Mouse (Mus musculus): ENCODE measurements at regions not wholly inside any gene's neighbourhood (a gene's known extent, or its start where the extent isn't known, plus 50 kb on each side); places are given as distances from the start of the nearest gene placed in this dataset.

DNA sequence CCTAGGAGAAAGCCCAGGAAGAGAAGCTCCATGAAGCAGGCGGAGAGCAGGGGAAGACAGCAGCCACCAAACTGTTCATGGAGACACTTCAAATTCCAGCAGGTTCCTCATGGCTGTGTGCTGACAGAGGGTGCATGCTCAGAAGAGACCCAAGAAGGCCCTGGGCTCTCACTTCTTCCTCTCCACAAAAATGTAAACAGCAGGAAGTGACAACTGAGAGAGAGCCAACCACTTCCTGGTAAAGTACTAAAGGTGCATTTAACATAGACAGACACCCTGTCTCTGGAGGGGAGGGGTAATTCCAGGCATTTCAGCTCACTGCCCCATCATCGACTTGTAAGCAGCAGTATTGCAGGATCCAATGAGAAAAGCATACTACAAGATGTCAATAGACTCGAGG lies 85.8 kb upstream of the 1700021F07Rik start:
- H3K4me2 ChIP-seq (ENCODE audit: low read depth, low read length) = no peak overlapping the region
- H3K27ac ChIP-seq = no peak overlapping the region
- WGBS = 75% methylated on average over 3 of the region's 3 CpGs
- H3K4me1 ChIP-seq (ENCODE audit: insufficient read depth, low read length) = no peaks in the 10 kb centered on the region
- no peak for ATAC-seq
- H3K9ac ChIP-seq (replicated peaks; ENCODE audit: low read length) = no peak overlapping the region
- H3K4me3 ChIP-seq (ENCODE audit: low read length) = no peak overlapping the region
- no peaks in the 10 kb centered on the region for H3K9me3 ChIP-seq (ENCODE audit: low read length)
- H3K36me3 ChIP-seq (ENCODE audit: insufficient read depth, low read length) = no peaks in the 10 kb centered on the region
- no peak for DNase-seq (ENCODE audit: low spot score)
- no peak for TF ChIP-seq CTCF (IDR thresholded peaks at IDR 0.05; ENCODE audit: low read depth)
- H3K27me3 ChIP-seq (ENCODE audit: insufficient read depth, low read length) = no peaks in the 10 kb centered on the region

DNA sequence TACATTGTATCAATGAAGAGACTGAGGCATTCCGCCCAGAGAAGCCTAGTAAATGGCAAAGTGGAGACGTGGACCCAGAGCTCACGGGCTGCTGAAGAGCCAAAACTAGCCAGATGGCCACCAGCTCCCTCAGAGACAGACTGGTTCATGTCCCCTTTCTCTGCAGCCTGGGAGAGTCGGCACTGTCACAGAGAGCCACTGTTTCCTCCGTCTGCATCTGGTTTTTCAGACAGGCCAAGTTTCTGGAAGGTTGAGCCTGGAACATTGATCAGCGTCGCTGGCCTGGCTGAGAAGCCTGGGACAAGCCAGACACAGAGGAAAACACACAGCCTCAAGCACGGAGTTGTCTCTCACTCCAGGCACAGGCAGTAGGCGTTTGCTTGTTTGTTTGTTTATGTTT lies 83.4 kb upstream of the 1700021F07Rik start:
- TF ChIP-seq CTCF (IDR thresholded peaks at IDR 0.05; ENCODE audit: low read depth) = no peak
- H3K4me2 ChIP-seq (ENCODE audit: low read depth, low read length) = no peak overlapping the region
- peak; percentile 55 for DNase-seq (ENCODE audit: low spot score)

DNA sequence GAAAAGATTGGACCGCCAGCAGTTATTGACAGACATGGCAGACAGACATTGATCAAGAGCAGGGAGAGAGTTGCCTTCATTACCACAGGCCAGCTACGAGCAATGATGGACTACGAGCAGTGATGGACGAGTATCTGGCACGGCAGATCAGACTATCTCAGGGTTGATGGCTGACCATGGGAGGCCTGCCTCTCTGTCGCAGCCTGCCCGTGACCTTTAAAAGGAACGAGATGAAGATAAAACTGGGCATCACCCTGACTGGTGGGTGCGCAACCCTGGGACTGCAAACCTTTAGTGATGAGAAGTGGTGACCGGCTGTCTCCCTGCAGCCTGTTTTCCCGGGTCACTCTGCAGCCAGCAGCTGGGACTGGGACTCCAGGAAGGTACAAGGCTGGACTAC lies 80.3 kb upstream of the 1700021F07Rik start:
- no peak overlapping the region for H3K27ac ChIP-seq

More for the DNA sequence above, 83.4 kb upstream of the 1700021F07Rik start:
- no peaks in the 10 kb centered on the region for H3K36me3 ChIP-seq (ENCODE audit: insufficient read depth, low read length)
- no peak overlapping the region for H3K9ac ChIP-seq (replicated peaks; ENCODE audit: low read length)
- H3K27ac ChIP-seq = peak overlapping the region; percentile 15; the same call in 1 of the 2 replicates
- no peak overlapping the region for H3K4me3 ChIP-seq (ENCODE audit: low read length)
- no peaks in the 10 kb centered on the region for H3K27me3 ChIP-seq (ENCODE audit: insufficient read depth, low read length)
- no peaks in the 10 kb centered on the region for H3K4me1 ChIP-seq (ENCODE audit: insufficient read depth, low read length)
- no peaks in the 10 kb centered on the region for H3K9me3 ChIP-seq (ENCODE audit: low read length)
- peak; percentile 44; the same call in 1 of the 2 replicates for ATAC-seq
- 54% methylated on average over 9 of the region's 9 CpGs for WGBS

DNA sequence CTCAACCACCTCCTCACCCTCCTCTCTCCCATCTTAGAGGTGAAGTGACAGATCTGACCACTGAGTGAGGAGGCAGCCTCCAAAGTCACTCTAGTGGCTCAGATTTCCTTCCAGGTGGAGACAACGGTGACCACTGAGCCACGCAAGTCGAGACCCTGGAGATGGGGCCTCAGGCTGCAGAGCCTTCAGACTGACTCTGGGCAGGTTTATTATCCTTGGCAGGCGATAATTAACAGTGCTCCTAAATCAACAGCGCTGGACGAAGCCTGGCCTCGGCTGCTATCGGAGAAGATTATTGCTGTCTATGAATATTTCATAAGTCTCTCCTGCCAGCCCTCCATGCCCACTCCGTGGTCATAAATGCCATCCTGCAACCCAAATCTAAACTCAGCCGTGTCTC lies 79.1 kb upstream of the 1700021F07Rik start:
- Histone ChIP-seq H3K27me3 (ENCODE audit: insufficient read depth, low read length) (no peaks in the 10 kb centered on the region), H3K9ac (replicated peaks; ENCODE audit: low read length) (no peak overlapping the region), H3K9me3 (ENCODE audit: low read length) (no peaks in the 10 kb centered on the region), H3K4me1 (ENCODE audit: insufficient read depth, low read length) (no peaks in the 10 kb centered on the region), H3K36me3 (ENCODE audit: insufficient read depth, low read length) (no peaks in the 10 kb centered on the region), H3K4me2 (ENCODE audit: low read depth, low read length) (no peak overlapping the region), H3K27ac (no peak overlapping the region), H3K4me3 (ENCODE audit: low read length) (no peak overlapping the region)
- no peak for TF ChIP-seq CTCF (IDR thresholded peaks at IDR 0.05; ENCODE audit: low read depth)
- 40% methylated on average over 10 of the region's 10 CpGs for WGBS
- no peak for DNase-seq (ENCODE audit: low spot score)
- no peak for ATAC-seq

More for the DNA sequence above, 80.3 kb upstream of the 1700021F07Rik start:
- no peaks in the 10 kb centered on the region for H3K9me3 ChIP-seq (ENCODE audit: low read length)
- H3K9ac ChIP-seq (replicated peaks; ENCODE audit: low read length) = no peak overlapping the region
- ATAC-seq (no peak), DNase-seq (ENCODE audit: low spot score) (no peak)
- H3K27me3 ChIP-seq (ENCODE audit: insufficient read depth, low read length) = no peaks in the 10 kb centered on the region
- no peaks in the 10 kb centered on the region for H3K4me1 ChIP-seq (ENCODE audit: insufficient read depth, low read length)
- 66% methylated on average over 11 of the region's 11 CpGs for WGBS
- H3K4me3 ChIP-seq (ENCODE audit: low read length) = no peak overlapping the region
- no peaks in the 10 kb centered on the region for H3K36me3 ChIP-seq (ENCODE audit: insufficient read depth, low read length)
- no peak overlapping the region for H3K4me2 ChIP-seq (ENCODE audit: low read depth, low read length)
- TF ChIP-seq CTCF (IDR thresholded peaks at IDR 0.05; ENCODE audit: low read depth) = no peak

DNA sequence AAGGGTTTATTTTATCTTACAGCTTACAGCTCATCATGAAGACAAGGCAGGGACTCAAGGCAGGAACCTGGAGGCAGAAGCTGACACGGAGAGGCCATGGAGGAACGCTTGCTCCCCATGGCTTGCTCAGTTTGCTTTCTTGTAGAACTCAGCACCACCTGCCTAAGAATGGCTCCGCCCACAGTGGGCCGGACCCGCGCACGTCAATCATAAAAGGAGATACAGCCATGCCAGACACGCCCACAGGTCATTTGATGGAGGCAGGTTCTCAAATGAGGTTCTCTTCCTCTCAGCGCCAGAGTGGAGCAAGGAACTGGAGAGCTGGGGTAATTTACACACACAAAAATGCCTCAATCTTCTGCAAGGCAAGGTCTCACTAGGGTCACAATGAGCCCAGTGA lies 78.0 kb upstream of the 1700021F07Rik start:
- H3K4me1 ChIP-seq (ENCODE audit: insufficient read depth, low read length) = no peaks in the 10 kb centered on the region
- no peak overlapping the region for H3K4me3 ChIP-seq (ENCODE audit: low read length)
- no peak for TF ChIP-seq CTCF (IDR thresholded peaks at IDR 0.05; ENCODE audit: low read depth)
- H3K9me3 ChIP-seq (ENCODE audit: low read length) = no peaks in the 10 kb centered on the region
- no peak overlapping the region for H3K4me2 ChIP-seq (ENCODE audit: low read depth, low read length)
- H3K9ac ChIP-seq (replicated peaks; ENCODE audit: low read length) = no peak overlapping the region
- 89% methylated on average over 9 of the region's 9 CpGs for WGBS
- no peak overlapping the region for H3K27ac ChIP-seq
- DNase-seq (ENCODE audit: low spot score) (no peak), ATAC-seq (no peak)
- H3K27me3 ChIP-seq (ENCODE audit: insufficient read depth, low read length) = no peaks in the 10 kb centered on the region
- no peaks in the 10 kb centered on the region for H3K36me3 ChIP-seq (ENCODE audit: insufficient read depth, low read length)

DNA sequence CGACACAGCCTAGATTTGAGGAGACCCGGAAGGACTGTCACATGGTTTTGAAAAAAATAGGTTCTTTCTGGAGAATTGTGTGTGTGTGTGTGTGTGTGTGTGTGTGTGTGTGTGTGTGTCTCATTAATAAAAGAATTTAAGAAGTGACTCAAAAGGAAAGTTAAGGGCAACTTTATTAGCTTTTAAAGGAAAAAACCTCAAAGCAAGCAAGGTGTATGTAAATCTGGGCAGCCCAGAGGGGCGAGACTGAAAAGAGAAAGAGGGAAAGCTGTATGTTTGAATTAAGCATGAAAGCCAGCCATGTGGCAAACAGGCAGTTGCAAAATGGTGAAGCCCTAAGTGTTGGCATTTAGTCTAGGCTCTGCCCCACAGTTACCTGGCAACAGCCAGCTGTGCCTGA lies 77.3 kb upstream of the 1700021F07Rik start:
- Histone ChIP-seq H3K36me3 (ENCODE audit: insufficient read depth, low read length) (no peaks in the 10 kb centered on the region), H3K27me3 (ENCODE audit: insufficient read depth, low read length) (no peaks in the 10 kb centered on the region), H3K9me3 (ENCODE audit: low read length) (no peaks in the 10 kb centered on the region), H3K4me2 (ENCODE audit: low read depth, low read length) (no peak overlapping the region), H3K4me1 (ENCODE audit: insufficient read depth, low read length) (no peaks in the 10 kb centered on the region), H3K4me3 (ENCODE audit: low read length) (no peak overlapping the region), H3K9ac (replicated peaks; ENCODE audit: low read length) (no peak overlapping the region), H3K27ac (no peak overlapping the region)
- no peak for TF ChIP-seq CTCF (IDR thresholded peaks at IDR 0.05; ENCODE audit: low read depth)
- no peak for ATAC-seq
- DNase-seq (ENCODE audit: low spot score) = no peak
- 70% methylated on average over 3 of the region's 3 CpGs for WGBS

DNA sequence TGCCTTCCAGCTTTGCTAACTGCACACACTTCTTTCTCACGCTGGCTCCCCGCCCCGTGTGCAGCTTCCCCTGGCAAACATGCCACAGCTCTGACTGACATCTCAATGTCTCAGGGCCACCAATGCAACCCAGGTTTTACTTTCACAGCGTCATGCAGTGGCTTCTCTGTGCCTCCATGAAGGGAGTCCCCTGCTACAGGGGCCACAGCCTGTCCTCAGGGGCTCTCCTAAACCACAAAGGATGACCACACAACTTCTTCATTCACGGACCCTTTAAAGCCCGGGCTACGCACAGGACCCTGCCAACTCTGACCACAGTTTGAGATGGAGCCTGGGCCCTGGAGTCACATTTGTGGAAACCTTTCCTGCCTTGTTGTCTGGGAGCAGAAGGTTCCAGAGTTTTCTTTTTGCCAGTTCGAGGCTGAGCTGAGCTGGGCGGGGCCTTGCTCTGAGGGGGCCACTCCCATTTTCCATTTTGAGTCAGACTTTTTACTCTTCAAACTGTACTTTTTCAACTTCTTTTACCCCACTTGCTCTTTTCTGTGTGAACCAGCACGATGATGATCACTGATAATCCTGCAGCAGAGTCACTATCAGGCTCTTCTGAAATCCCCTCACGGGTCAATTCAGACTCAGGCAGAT lies 73.7 kb upstream of the 1700021F07Rik start:
- no peak for TF ChIP-seq CTCF (IDR thresholded peaks at IDR 0.05; ENCODE audit: low read depth)
- no peaks in the 10 kb centered on the region for H3K36me3 ChIP-seq (ENCODE audit: insufficient read depth, low read length)
- no peak overlapping the region for H3K9ac ChIP-seq (replicated peaks; ENCODE audit: low read length)
- 88% methylated on average over 11 of the region's 11 CpGs for WGBS
- no peaks in the 10 kb centered on the region for H3K27me3 ChIP-seq (ENCODE audit: insufficient read depth, low read length)
- no peaks in the 10 kb centered on the region for H3K9me3 ChIP-seq (ENCODE audit: low read length)
- no peak overlapping the region for H3K4me3 ChIP-seq (ENCODE audit: low read length)
- H3K4me1 ChIP-seq (ENCODE audit: insufficient read depth, low read length) = no peaks in the 10 kb centered on the region
- no peak overlapping the region for H3K4me2 ChIP-seq (ENCODE audit: low read depth, low read length)
- no peak overlapping the region for H3K27ac ChIP-seq
- no peak for DNase-seq (ENCODE audit: low spot score)
- no peak for ATAC-seq

Data from hindbrain, postnatal 0 days (tissue).